Mouse (Mus musculus) intestine, embryonic 16.5 days (tissue): Measurements from ENCODE around the gene Fasn. TPM values are rescaled to one million over a fixed set of nuclear protein-coding genes. Genes with fewer than 3 reads are reported as not detected.
"Not testable (repeated sequence)": the region's sequence is repeated elsewhere in the genome, so short reads cannot be mapped to it uniquely, and the experiment has no call there.

Experiments used
- ATAC-seq: fragments of 200-750 bp; cut with Nextera tagmentation; 2 replicates; pipeline ENCODE4 v1.8.0; 2017; ENCODE audit warnings: moderate TSS enrichment, moderate library complexity
- H3K27ac ChIP-seq: fragments of 300-500 bp; sonication (generic); 2 replicates; pipeline ENCODE4 v1.5.1; 2014; ENCODE audit warnings: mild to moderate bottlenecking, low read length
- H3K27me3 ChIP-seq: fragments of 300-500 bp; sonication (generic); replicated peaks from 2 replicates; pipeline ENCODE4 v1.6.1; 2014; ENCODE audit warnings: low read length, control low read depth, mixed read lengths; ENCODE audit not compliant: control insufficient read depth, insufficient read depth
- H3K36me3 ChIP-seq: fragments of 300-500 bp; sonication (generic); 2 replicates; pipeline ENCODE4 v1.6.1; 2014; ENCODE audit warnings: low read length, control low read depth; ENCODE audit not compliant: control insufficient read depth, insufficient read depth
- H3K4me1 ChIP-seq: fragments of 300-500 bp; sonication (generic); 2 replicates; pipeline ENCODE4 v1.6.1; 2014; ENCODE audit warnings: low read length, control low read depth, mixed read lengths; ENCODE audit not compliant: control insufficient read depth, insufficient read depth
- H3K4me2 ChIP-seq: fragments of 300-500 bp; sonication (generic); 2 replicates; pipeline ENCODE4 v1.6.1; 2014; ENCODE audit warnings: low read depth, low read length, control low read depth
- H3K4me3 ChIP-seq: fragments of 300-500 bp; sonication (generic); 2 replicates; pipeline ENCODE4 v1.5.1; 2014; ENCODE audit warnings: mild to moderate bottlenecking, low read length
- H3K9ac ChIP-seq: fragments of 300-500 bp; sonication (generic); 2 replicates; pipeline ENCODE4 v1.6.1; 2014; ENCODE audit warnings: low read depth, low read length
- H3K9me3 ChIP-seq: fragments of 300-500 bp; sonication (generic); 2 replicates; pipeline ENCODE4 v1.6.1; 2016; ENCODE audit warnings: low read length, control low read depth; ENCODE audit not compliant: control insufficient read depth
- WGBS: fragments of 180-500 bp; shearing (Covaris S2); extraction: QIAGEN DNeasy Blood & Tissue Kit; methylation state at CpG from one replicate; pipeline ENCODE4 v1.1.7; 2014; 5-methylcytosine and 5-hydroxymethylcytosine counted together
- polyA plus RNA-seq: library from polyadenylated mRNA; unstranded; fragments of >200 nt; fragmentation: Nextera tagmentation; extraction: Ambion mirVana; gene quantifications from 2 replicates; pipeline ENCODE4 v1.2.1, GENCODE M21; 2015

Fasn gene
- polyA plus RNA-seq, 1 experiment from 2014 or later = 42.0 TPM

- H3K36me3 ChIP-seq = peaks cover 19% of the 10 kb centered on the region
- not testable (repeated sequence) for H3K27me3 ChIP-seq, H3K9ac ChIP-seq, H3K27ac ChIP-seq, ATAC-seq, H3K4me3 ChIP-seq, H3K9me3 ChIP-seq, H3K4me2 ChIP-seq, H3K4me1 ChIP-seq
- 92% methylated on average over 9 of the region's 10 CpGs for WGBS
Measured at GRCm38 (mm10) chr11:120788460-120788859, 35.9 kb downstream of the Fasn start.

- H3K4me1 ChIP-seq = peaks cover 18% of the 10 kb centered on the region
- peaks cover 8% of the 10 kb centered on the region; the same call in 1 of the 2 replicates for H3K36me3 ChIP-seq
- no peak overlapping the region for H3K27ac ChIP-seq
- no peaks in the 10 kb centered on the region for H3K9me3 ChIP-seq
- H3K9ac ChIP-seq = peak overlapping the region; percentile 95
- H3K4me2 ChIP-seq = peak overlapping the region; percentile 97
- H3K4me3 ChIP-seq = peak overlapping the region; percentile 97
- no peaks in the 10 kb centered on the region for H3K27me3 ChIP-seq
- no peak for ATAC-seq
- 31% methylated on average over 9 of the region's 9 CpGs for WGBS
Measured at GRCm38 (mm10) chr11:120785145-120785544, 39.2 kb downstream of the Fasn start.

GRCm38 (mm10) chr11:120784064-120784791, 40.1 kb downstream of the Fasn start, which contains the start of the genes Rfng and Gps1:
TSS of gene Rfng (minus strand) at chr11:120784207.
TSS of gene Gps1 (plus strand) at chr11:120784272.
- Histone ChIP-seq H3K9me3 (no peaks in the 10 kb centered on the region), H3K36me3 (0 out of 2 replicates have a peak, but pooled peaks cover 4% of the 10 kb centered on the region), H3K9ac (peak within 1 kb of the TSS; percentile 95), H3K4me2 (peak within 1 kb of the TSS; percentile 97), H3K27me3 (no peaks in the 10 kb centered on the region), H3K4me1 (peaks cover 18% of the 10 kb centered on the region), H3K4me3 (peak within 1 kb of the TSS; percentile 97), H3K27ac (peak within 1 kb of the TSS; percentile 82)
- WGBS = under 1% methylated on average over 96 of the region's 107 CpGs
- peak; percentile 89 for ATAC-seq

GRCm38 (mm10) chr11:120783426-120784063, 40.8 kb downstream of the Fasn start:
- Histone ChIP-seq H3K4me2 (peak overlapping the region; percentile 96), H3K4me3 (peak overlapping the region; percentile 97), H3K9ac (peak overlapping the region; percentile 95), H3K27ac (peak overlapping the region; percentile 82), H3K4me1 (peaks cover 18% of the 10 kb centered on the region), H3K36me3 (0 out of 2 replicates have a peak, but pooled peaks cover 4% of the 10 kb centered on the region), H3K27me3 (no peaks in the 10 kb centered on the region), H3K9me3 (no peaks in the 10 kb centered on the region)
- 3% methylated on average over 42 of the region's 42 CpGs for WGBS
- peak; percentile 23 for ATAC-seq

- H3K27me3 ChIP-seq, H3K9me3 ChIP-seq, H3K4me2 ChIP-seq, H3K36me3 ChIP-seq, H3K27ac ChIP-seq, H3K4me3 ChIP-seq, ATAC-seq, H3K9ac ChIP-seq: not testable (repeated sequence)
- H3K4me1 ChIP-seq = peaks cover 19% of the 10 kb centered on the region
- WGBS = 96% methylated on average over 6 of the region's 6 CpGs
Measured at GRCm38 (mm10) chr11:120781361-120781760, 43.0 kb downstream of the Fasn start.

- Histone ChIP-seq H3K36me3 (no peaks in the 10 kb centered on the region), H3K4me2 (no peak overlapping the region), H3K27me3 (no peaks in the 10 kb centered on the region), H3K4me1 (peaks cover 14% of the 10 kb centered on the region), H3K9me3 (no peaks in the 10 kb centered on the region), H3K9ac (no peak overlapping the region), H3K27ac (no peak overlapping the region), H3K4me3 (no peak overlapping the region)
- 88% methylated on average over 1 of the region's 1 CpGs for WGBS
- ATAC-seq = no peak
Measured at GRCm38 (mm10) chr11:120779876-120780275, 44.5 kb downstream of the Fasn start.

GRCm38 (mm10) chr11:120777123-120777522, 47.2 kb downstream of the Fasn start:
- H3K4me3 ChIP-seq = no peak overlapping the region
- no peak overlapping the region for H3K27ac ChIP-seq
- H3K9ac ChIP-seq = no peak overlapping the region
- H3K36me3 ChIP-seq = no peaks in the 10 kb centered on the region
- no peak overlapping the region for H3K4me2 ChIP-seq
- H3K4me1 ChIP-seq = 0 out of 2 replicates have a peak, but pooled peaks cover 3% of the 10 kb centered on the region
- no peaks in the 10 kb centered on the region for H3K9me3 ChIP-seq
- 31% methylated on average over 6 of the region's 6 CpGs for WGBS
- ATAC-seq = no peak
- H3K27me3 ChIP-seq = no peaks in the 10 kb centered on the region

- Histone ChIP-seq H3K4me2 (no peak overlapping the region), H3K36me3 (no peaks in the 10 kb centered on the region), H3K9ac (no peak overlapping the region), H3K4me1 (0 out of 2 replicates have a peak, but pooled peaks cover 3% of the 10 kb centered on the region), H3K27ac (no peak overlapping the region), H3K4me3 (no peak overlapping the region), H3K27me3 (no peaks in the 10 kb centered on the region), H3K9me3 (no peaks in the 10 kb centered on the region)
- WGBS = 23% methylated on average over 15 of the region's 15 CpGs
- ATAC-seq = peak; percentile 87
Measured at GRCm38 (mm10) chr11:120775774-120776469, 48.4 kb downstream of the Fasn start.
